Mouse (Mus musculus) liver, embryonic 15.5 days (tissue): ENCODE results near the gene Dscam. TPM values are rescaled to one million over a fixed set of nuclear protein-coding genes. Genes with fewer than 3 reads are reported as not detected.
A peak's percentile ranks its signal among the peaks of the same experiment; 100 is the strongest.

Experiments
- ATAC-seq: fragments of 200-750 bp; cut with Nextera tagmentation; 2 replicates; pipeline ENCODE4 v1.8.0; 2017; ENCODE audit warnings: moderate number of reproducible peaks, mild to moderate bottlenecking, moderate library complexity; ENCODE audit not compliant: insufficient read depth
- H3K27ac ChIP-seq: fragments of 300-500 bp; sonication (generic); replicated peaks from 2 replicates; pipeline ENCODE4 v1.5.1; 2015; ENCODE audit warnings: mild to moderate bottlenecking, inconsistent platforms
- H3K27me3 ChIP-seq: fragments of 300-500 bp; sonication (generic); 2 replicates; pipeline ENCODE4 v1.6.1; 2015; ENCODE audit warnings: mild to moderate bottlenecking, inconsistent platforms
- H3K36me3 ChIP-seq: fragments of 300-500 bp; sonication (generic); replicated peaks from 2 replicates; pipeline ENCODE4 v1.6.1; 2015; ENCODE audit warnings: moderate library complexity, mild to moderate bottlenecking, inconsistent platforms
- H3K4me1 ChIP-seq: fragments of 300-500 bp; sonication (generic); replicated peaks from 2 replicates; pipeline ENCODE4 v1.6.1; 2015; ENCODE audit warnings: inconsistent platforms
- H3K4me2 ChIP-seq: fragments of 300-500 bp; sonication (generic); 2 replicates; pipeline ENCODE4 v1.6.1; 2015; ENCODE audit warnings: moderate library complexity, mild to moderate bottlenecking, inconsistent platforms
- H3K4me3 ChIP-seq: fragments of 300-500 bp; sonication (generic); replicated peaks from 2 replicates; pipeline ENCODE4 v1.5.1; 2015; ENCODE audit warnings: mild to moderate bottlenecking, inconsistent platforms
- H3K9ac ChIP-seq: fragments of 300-500 bp; sonication (generic); 2 replicates; pipeline ENCODE4 v1.6.1; 2015; ENCODE audit warnings: moderate library complexity, mild to moderate bottlenecking, inconsistent platforms
- H3K9me3 ChIP-seq: fragments of 300-500 bp; sonication (generic); replicated peaks from 2 replicates; pipeline ENCODE4 v1.6.1; 2016; ENCODE audit warnings: inconsistent platforms
- WGBS: fragments of 180-500 bp; shearing (Covaris S2); methylation state at CpG from one replicate; pipeline ENCODE4 v1.1.7; 2015; ENCODE audit warnings: mixed read lengths; ENCODE audit not compliant: insufficient replicate concordance; 5-methylcytosine and 5-hydroxymethylcytosine counted together
- polyA plus RNA-seq: library from polyadenylated mRNA; unstranded; fragments of >200 nt; fragmentation: Nextera tagmentation; extraction: Ambion mirVana; gene quantifications from 2 replicates; pipeline ENCODE4 v1.2.1, GENCODE M21; 2015

Dscam gene
- polyA plus RNA-seq, 1 experiment from 2014 or later = not detected

DNA sequence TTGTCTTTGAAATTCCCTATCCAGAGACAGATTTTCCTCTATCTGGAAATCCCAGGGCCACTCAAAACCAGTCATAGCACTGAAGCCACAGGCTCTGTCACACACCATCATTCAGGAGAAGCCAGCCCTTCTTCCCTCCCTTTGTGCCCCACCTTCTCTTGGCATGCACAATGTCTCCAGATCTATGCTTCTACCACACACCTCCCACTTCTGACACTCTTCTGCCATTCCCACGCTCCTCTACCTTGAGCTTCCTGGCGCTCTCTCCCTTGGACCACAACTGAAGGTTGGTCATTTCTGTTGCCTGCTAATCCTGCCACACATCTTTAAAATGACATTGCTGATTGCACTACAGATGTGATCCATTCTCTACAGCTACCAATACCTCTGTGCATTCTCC lies 235.8 kb downstream of the Dscam start:
- Histone ChIP-seq H3K4me1 (no peaks in the 10 kb centered on the region), H3K9ac (no peak overlapping the region), H3K4me3 (no peak overlapping the region), H3K27ac (no peak overlapping the region), H3K4me2 (no peak overlapping the region), H3K9me3 (no peaks in the 10 kb centered on the region), H3K36me3 (no peaks in the 10 kb centered on the region), H3K27me3 (peaks cover 42% of the 10 kb centered on the region)
- no peak for ATAC-seq
- WGBS = 69% methylated on average over 2 of the region's 2 CpGs

DNA sequence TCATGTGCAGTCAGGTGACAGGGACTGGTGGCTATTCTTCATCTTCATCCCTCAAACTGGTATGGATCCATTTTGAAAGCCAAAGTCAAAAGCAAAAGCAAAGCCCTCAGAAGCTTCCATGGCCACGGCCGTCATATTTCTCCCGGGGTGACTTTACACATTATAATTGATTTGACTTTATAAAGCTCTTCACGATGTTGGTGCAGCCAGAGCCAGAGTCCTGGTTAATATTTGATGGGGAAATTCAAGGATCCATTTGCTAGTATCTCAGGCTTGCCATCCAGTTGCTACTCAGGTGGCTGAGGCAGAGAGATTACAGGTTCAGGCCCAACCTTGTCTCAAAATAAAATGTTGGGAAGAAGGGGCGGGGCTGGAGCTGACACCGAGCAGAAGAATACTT lies 238.3 kb downstream of the Dscam start:
- no peak overlapping the region for H3K27ac ChIP-seq
- no peaks in the 10 kb centered on the region for H3K36me3 ChIP-seq
- no peaks in the 10 kb centered on the region for H3K9me3 ChIP-seq
- 83% methylated on average over 6 of the region's 6 CpGs for WGBS
- no peak overlapping the region for H3K9ac ChIP-seq
- H3K27me3 ChIP-seq = peaks cover 22% of the 10 kb centered on the region
- no peak for ATAC-seq
- H3K4me2 ChIP-seq = no peak overlapping the region
- no peaks in the 10 kb centered on the region for H3K4me1 ChIP-seq
- H3K4me3 ChIP-seq = no peak overlapping the region

DNA sequence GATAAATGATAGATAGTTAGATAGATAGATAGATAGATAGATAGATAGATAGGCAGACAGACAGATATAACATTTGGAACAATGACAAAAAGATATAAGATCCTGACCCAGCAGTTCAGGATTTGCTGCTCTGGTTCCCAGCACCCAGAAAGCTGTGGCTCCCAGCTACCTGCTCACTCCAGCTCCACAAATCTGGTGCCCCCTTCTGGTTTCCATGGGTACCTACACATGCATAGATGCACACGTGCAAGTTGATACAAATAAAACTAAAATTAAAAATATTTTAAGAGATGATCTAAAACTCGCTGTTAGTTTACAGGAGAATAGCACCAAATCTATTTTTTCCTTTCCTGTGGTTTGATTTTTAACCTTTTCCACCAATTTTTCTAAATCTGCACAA lies 238.8 kb downstream of the Dscam start:
- no peaks in the 10 kb centered on the region for H3K9me3 ChIP-seq
- no peak overlapping the region for H3K4me3 ChIP-seq
- 52% methylated on average over 2 of the region's 2 CpGs for WGBS
- H3K27ac ChIP-seq = no peak overlapping the region
- no peaks in the 10 kb centered on the region for H3K4me1 ChIP-seq
- H3K27me3 ChIP-seq = peaks cover 22% of the 10 kb centered on the region
- no peak for ATAC-seq
- H3K4me2 ChIP-seq = no peak overlapping the region
- no peaks in the 10 kb centered on the region for H3K36me3 ChIP-seq
- H3K9ac ChIP-seq = no peak overlapping the region

DNA sequence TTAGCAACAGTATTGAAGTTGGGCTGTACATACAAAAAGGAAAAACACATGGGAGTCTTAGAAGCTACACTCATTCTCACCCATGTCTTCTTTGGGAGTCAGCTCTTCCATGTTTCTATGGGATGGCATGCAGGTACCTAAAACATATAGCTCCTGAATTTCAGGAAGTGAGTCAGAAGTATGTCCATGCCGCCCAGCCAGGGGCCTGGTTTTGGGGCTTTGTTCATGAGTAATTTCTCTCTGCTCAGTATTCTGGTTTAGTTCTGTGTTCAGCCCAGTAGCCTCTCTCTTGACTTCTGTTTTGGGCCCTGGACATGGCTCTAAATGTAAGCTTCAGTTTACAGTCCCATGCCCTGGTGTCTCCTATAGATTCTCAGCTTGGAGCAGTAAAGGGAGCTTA lies 242.5 kb downstream of the Dscam start:
- H3K27me3 ChIP-seq = no peaks in the 10 kb centered on the region; the same call in 1 of the 2 replicates

DNA sequence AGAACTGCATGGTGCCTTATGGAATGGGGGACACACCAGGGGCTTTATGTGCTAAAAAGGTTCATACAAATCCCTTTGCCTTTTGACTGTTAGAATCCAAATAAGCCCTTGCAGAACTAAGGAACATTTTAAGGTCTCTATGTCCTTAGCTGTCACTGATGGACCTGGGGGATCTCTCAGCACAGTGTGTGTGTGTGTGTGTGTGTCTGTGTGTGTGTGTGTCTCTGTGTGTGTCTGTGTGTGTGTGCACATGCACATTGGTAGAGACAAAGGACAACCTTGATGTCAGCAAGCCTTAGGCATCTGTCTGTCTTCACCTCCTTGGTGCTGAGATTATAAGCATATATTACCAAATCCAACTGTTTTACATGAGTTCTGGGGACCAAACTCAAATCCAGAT lies 243.1 kb downstream of the Dscam start:
- Histone ChIP-seq H3K36me3 (no peaks in the 10 kb centered on the region), H3K4me2 (no peak overlapping the region), H3K27me3 (no peaks in the 10 kb centered on the region; the same call in 1 of the 2 replicates), H3K27ac (no peak overlapping the region), H3K9ac (no peak overlapping the region), H3K4me3 (no peak overlapping the region), H3K4me1 (no peaks in the 10 kb centered on the region), H3K9me3 (no peaks in the 10 kb centered on the region)
- no peak for ATAC-seq

More for the DNA sequence above, 242.5 kb downstream of the Dscam start:
- Histone ChIP-seq H3K4me1 (no peaks in the 10 kb centered on the region), H3K27ac (no peak overlapping the region), H3K36me3 (no peaks in the 10 kb centered on the region), H3K4me2 (no peak overlapping the region), H3K9ac (no peak overlapping the region), H3K4me3 (no peak overlapping the region), H3K9me3 (no peaks in the 10 kb centered on the region)
- WGBS = 60% methylated on average over 1 of the region's 1 CpGs
- no peak for ATAC-seq

DNA sequence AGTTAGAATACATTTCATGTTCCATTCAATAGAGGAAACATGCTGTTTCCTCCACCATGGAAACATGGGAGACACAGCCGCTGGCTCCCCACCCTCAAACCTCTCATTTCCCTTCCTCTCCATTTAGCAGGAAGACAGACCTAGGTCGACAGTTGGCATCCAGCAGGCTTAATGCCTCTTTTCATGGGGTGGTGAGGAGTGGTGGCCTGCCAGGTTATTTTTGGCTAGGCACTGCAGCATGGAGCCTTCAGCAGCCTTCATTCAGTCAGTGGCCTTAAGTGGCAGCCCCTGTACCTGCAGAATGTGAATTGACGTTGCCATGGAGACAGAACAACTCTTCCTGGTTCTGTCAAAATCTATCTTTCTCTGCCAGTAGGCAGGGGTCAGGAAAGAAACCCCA lies 243.6 kb downstream of the Dscam start:
- Histone ChIP-seq H3K4me1 (no peaks in the 10 kb centered on the region), H3K27ac (no peak overlapping the region), H3K4me2 (no peak overlapping the region), H3K27me3 (no peaks in the 10 kb centered on the region), H3K9ac (no peak overlapping the region), H3K9me3 (no peaks in the 10 kb centered on the region), H3K36me3 (no peaks in the 10 kb centered on the region), H3K4me3 (no peak overlapping the region)
- no peak for ATAC-seq
- 34% methylated on average over 3 of the region's 3 CpGs for WGBS

DNA sequence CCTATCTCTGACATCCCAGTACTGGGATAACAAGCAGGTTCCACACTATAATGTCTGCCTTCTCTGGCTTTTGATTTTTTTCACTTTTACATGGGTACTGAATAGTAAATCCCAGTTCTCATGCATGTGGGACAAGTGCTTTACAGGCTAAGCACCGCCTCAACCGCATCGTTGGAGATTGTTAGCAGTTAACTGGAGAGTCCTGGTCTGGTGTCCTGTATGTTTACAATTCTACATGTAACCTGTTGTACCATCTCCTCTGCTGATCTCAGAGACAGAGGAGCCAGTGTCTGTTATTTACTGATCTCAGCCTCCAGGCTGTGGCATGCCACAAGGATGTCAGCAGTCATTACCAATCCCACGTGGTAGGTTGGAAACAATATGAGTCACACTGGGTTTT lies 246.6 kb downstream of the Dscam start:
- H3K4me3 ChIP-seq = no peak overlapping the region
- peaks cover 19% of the 10 kb centered on the region for H3K4me1 ChIP-seq
- WGBS = 79% methylated on average over 4 of the region's 4 CpGs
- no peaks in the 10 kb centered on the region for H3K27me3 ChIP-seq
- H3K27ac ChIP-seq = no peak overlapping the region
- H3K4me2 ChIP-seq = no peak overlapping the region
- H3K36me3 ChIP-seq = no peaks in the 10 kb centered on the region
- no peak for ATAC-seq
- H3K9ac ChIP-seq = no peak overlapping the region
- H3K9me3 ChIP-seq = no peaks in the 10 kb centered on the region

DNA sequence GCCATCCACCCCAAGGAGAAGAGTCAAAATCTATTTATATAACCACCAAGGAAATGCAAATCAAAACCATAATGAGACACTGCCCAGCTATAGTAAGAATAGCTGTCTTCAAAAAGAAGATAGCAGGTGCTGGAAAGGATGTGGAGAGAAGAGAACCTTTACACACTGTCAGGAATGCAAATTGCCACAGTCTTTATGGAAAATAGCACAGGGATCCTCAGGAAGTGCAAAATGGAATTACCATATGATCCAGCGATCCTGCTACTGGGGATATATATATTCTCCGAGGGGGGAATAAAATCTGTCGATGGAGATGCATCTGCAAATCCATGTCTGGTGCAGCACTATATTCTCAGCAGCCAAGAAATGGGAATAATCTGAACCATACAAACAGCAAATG lies 256.1 kb downstream of the Dscam start:
- no peak overlapping the region for H3K4me3 ChIP-seq
- 83% methylated on average over 3 of the region's 3 CpGs for WGBS
- H3K27me3 ChIP-seq = no peaks in the 10 kb centered on the region; the same call in 1 of the 2 replicates
- H3K9ac ChIP-seq = no peak overlapping the region
- no peak for ATAC-seq
- H3K27ac ChIP-seq = no peak overlapping the region
- H3K9me3 ChIP-seq = no peaks in the 10 kb centered on the region
- peaks cover 48% of the 10 kb centered on the region for H3K4me1 ChIP-seq
- no peak overlapping the region for H3K4me2 ChIP-seq
- no peaks in the 10 kb centered on the region for H3K36me3 ChIP-seq

DNA sequence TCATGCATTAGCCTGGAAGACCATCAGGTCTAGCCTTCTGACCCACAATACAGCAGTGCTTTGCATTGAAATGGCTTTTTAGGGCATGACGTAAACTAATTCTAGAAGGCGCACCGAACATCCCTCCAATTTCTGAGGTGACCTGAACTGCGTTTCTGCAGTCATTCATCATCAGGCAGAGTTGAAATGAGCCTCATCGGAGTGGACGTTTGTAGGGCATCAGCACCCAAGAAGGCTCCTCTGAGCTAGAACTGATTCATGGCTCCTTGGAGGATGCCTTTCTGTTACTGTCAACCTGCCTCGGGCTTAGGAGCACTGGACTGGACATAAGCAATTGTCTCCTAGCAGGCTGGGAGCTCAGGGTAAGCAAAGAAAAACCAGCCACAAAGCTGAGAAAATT lies 257.7 kb downstream of the Dscam start:
- no peaks in the 10 kb centered on the region for H3K36me3 ChIP-seq
- no peaks in the 10 kb centered on the region; the same call in 1 of the 2 replicates for H3K27me3 ChIP-seq
- 71% methylated on average over 7 of the region's 7 CpGs for WGBS
- ATAC-seq = no peak
- no peak overlapping the region for H3K27ac ChIP-seq
- peaks cover 39% of the 10 kb centered on the region for H3K4me1 ChIP-seq
- no peak overlapping the region for H3K9ac ChIP-seq
- H3K4me3 ChIP-seq = no peak overlapping the region
- no peak overlapping the region for H3K4me2 ChIP-seq
- no peaks in the 10 kb centered on the region for H3K9me3 ChIP-seq

DNA sequence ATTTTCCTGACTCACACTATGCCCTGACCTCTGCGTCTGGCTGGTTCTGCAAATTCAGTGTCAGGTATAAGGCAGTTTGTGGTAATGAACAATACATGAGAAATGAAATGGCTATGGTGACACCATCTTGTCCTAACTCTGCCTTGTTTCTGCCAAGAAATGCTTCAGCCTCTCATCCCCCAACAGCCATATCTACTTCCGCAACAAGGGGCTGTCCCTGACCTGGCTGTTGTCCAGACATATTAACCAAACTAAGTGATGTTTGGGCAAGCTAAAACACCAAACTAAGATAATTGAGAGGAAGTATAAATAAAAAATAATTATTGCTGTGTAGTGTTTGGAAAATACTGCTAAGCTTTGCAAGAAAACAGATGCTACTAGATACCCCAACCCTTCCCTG lies 258.4 kb downstream of the Dscam start:
- no peaks in the 10 kb centered on the region for H3K9me3 ChIP-seq
- H3K4me2 ChIP-seq = no peak overlapping the region
- 87% methylated on average over 2 of the region's 2 CpGs for WGBS
- H3K27ac ChIP-seq = no peak overlapping the region
- peaks cover 40% of the 10 kb centered on the region for H3K4me1 ChIP-seq
- H3K4me3 ChIP-seq = no peak overlapping the region
- no peaks in the 10 kb centered on the region; the same call in 1 of the 2 replicates for H3K27me3 ChIP-seq
- no peak for ATAC-seq
- H3K9ac ChIP-seq = no peak overlapping the region
- H3K36me3 ChIP-seq = no peaks in the 10 kb centered on the region

DNA sequence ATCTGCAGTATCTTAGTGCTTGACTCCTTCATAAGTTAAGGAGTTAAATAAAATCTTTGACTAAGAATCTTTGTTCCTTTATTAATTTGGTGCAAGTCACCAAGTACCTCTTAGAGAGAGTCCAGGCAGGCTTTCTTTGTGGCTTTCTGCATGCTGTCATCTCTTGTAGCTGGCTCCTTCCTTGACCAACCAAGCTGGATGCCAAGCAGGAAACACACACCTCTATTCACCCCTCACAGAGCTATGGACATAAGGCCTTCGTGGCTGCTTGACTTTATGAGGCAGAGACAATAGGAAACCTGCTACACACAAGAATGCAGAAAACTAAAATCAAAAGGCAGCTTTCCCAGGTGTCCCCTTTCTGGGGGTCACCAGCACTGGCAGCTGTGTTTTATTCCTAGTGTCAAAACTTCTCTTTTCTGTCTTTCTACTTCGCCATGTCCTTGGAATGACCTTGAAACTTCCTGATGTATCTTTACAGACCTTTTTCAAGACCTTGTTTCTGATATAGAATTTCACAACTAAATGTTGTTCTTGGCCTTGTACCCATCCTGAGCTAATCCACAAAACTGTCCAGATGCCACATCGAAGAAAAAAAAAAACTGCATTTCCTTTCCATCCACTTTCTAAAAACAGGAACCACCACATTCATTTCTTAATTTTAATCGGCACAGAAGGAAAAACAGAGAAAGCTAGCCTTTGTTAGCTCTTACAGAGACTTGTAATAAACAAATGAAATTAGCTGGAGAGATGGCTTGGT lies 260.0 kb downstream of the Dscam start:
- ATAC-seq = no peak
- Histone ChIP-seq H3K4me1 (peaks cover 46% of the 10 kb centered on the region), H3K4me2 (no peak overlapping the region), H3K9me3 (no peaks in the 10 kb centered on the region), H3K27me3 (no peaks in the 10 kb centered on the region; the same call in 1 of the 2 replicates), H3K36me3 (no peaks in the 10 kb centered on the region), H3K9ac (no peak overlapping the region), H3K4me3 (no peak overlapping the region), H3K27ac (no peak overlapping the region)
- 50% methylated on average over 4 of the region's 4 CpGs for WGBS

DNA sequence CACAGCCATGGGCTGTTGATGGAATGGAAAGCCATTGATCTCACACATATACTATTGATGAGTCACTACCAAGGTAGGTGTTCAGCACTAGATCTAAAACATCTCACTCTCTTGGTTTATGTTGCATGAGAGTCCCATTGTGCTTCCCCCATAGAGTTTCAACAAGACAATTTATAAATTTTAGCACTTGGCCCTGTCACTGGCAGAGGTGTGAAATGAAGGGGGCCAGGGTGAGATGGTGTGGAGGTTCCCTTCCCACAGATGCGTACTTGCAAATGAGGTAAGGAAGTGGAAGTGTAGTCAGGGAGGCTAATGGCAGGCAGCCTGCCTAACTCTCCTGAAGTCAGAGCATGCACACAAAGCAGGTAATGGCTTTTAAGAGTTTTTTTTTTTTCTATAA lies 262.7 kb downstream of the Dscam start:
- Histone ChIP-seq H3K4me1 (peaks cover 60% of the 10 kb centered on the region), H3K9me3 (no peaks in the 10 kb centered on the region), H3K4me3 (no peak overlapping the region), H3K27ac (peak overlapping the region; percentile 89), H3K36me3 (no peaks in the 10 kb centered on the region), H3K9ac (no peak overlapping the region), H3K27me3 (no peaks in the 10 kb centered on the region), H3K4me2 (no peak overlapping the region)
- WGBS = 88% methylated on average over 1 of the region's 1 CpGs
- no peak for ATAC-seq
